In genomic region chr6:53621295-53621694, GRCm38 (mm10) we compare ENCODE assay signal across 21 mouse cellular contexts.
A peak's percentile ranks its signal among the peaks of the same experiment; 100 is the strongest.
DNase-seq lines count a peak whose midpoint lies in the region; ATAC-seq and TF ChIP-seq lines count a peak whose summit lies in the region.
"Had no signal": no experiment of that assay in that cellular context is flagged by ENCODE, and none has a peak within 500 bp of the region (broad histone marks: within the 10 kb centered on the region; RNA-seq: fewer than 3 reads in every experiment).

No protein-coding gene starts in this region.

- H3ac ChIP-seq in C2C12 (ENCODE audit: control insufficient read depth, insufficient read length, low read depth), result no peak overlapping the region

- intact Hi-C loops in heart, postnatal 14 days (cut with DNase I), result no loop called here

- no peaks in the 10 kb centered on the region for H3K9me3 ChIP-seq in stomach, postnatal 0 days (ENCODE audit: control insufficient read depth, low read length)
- H3K9me3 ChIP-seq: embryonic facial prominence, embryonic 10.5 days; embryonic facial prominence, embryonic 12.5 days; forebrain, embryonic 13.5 days; forebrain, embryonic 15.5 days had no signal

- no peaks in the 10 kb centered on the region for H3K36me3 ChIP-seq in C2C12 (ENCODE audit: control insufficient read depth, insufficient read depth)
- no peaks in the 10 kb centered on the region for H3K36me3 ChIP-seq in stomach, postnatal 0 days (ENCODE audit: control insufficient read depth, insufficient read depth, low read length)
- H3K36me3 ChIP-seq: embryonic facial prominence, embryonic 10.5 days; embryonic facial prominence, embryonic 12.5 days; forebrain, embryonic 15.5 days had no signal

- peak; percentile 81 for ATAC-seq in stomach, postnatal 0 days (ENCODE audit: low FRiP score, low TSS enrichment)
- ATAC-seq: activated CD4-positive, CD25-positive, alpha-beta regulatory T cell, adult 4 months; forebrain, embryonic 13.5 days; forebrain, embryonic 15.5 days; forebrain, postnatal 0 days; Patski had no signal

- 0 out of 2 replicates have a peak, but pooled peaks cover 2% of the 10 kb centered on the region for H3K4me1 ChIP-seq in stomach, postnatal 0 days (replicated peaks; ENCODE audit: control insufficient read depth, insufficient read depth)
- H3K4me1 ChIP-seq: embryonic facial prominence, embryonic 12.5 days had no signal

- no peaks in the 10 kb centered on the region for H3K79me3 ChIP-seq in C2C12 (ENCODE audit: low read depth)

- 46% methylated on average over 5 of the region's 5 CpGs for WGBS in stomach, postnatal 0 days

- TF ChIP-seq EP300 in stomach, postnatal 0 days (optimal IDR thresholded peaks at IDR 0.05), result no peak

- no peak overlapping the region for H3K4me2 ChIP-seq in stomach, postnatal 0 days (replicated peaks; ENCODE audit: low read depth)
- H3K4me2 ChIP-seq: embryonic facial prominence, embryonic 12.5 days; forebrain, embryonic 13.5 days; forebrain, embryonic 15.5 days had no signal

- no peak overlapping the region for H3K4me3 ChIP-seq in C2C12 (ENCODE audit: insufficient read depth, poor library complexity, severe bottlenecking)
- no peak overlapping the region for H3K4me3 ChIP-seq in stomach, postnatal 0 days (ENCODE audit: low read depth, low read length)
- H3K4me3 ChIP-seq: embryonic facial prominence, embryonic 10.5 days; embryonic facial prominence, embryonic 12.5 days; forebrain, embryonic 13.5 days; forebrain, embryonic 15.5 days had no signal

- peak; percentile 77 for DNase-seq in 3T3-L1 (ENCODE audit: low read depth, low spot score)
- no peak for DNase-seq in stomach, postnatal 0 days (ENCODE audit: low spot score)
- DNase-seq in urinary bladder, postnatal 4 days (ENCODE audit: low spot score in 2 of 2), result no peak
- DNase-seq in heart, postnatal 14 days, result no peak
- DNase-seq: adrenal gland, adult 8-10 months; adrenal gland, postnatal 14 days; adrenal gland, postnatal 36 days; B cell, adult 2 months; cerebellum, adult 11-12 months; cerebellum, adult 2 months; cerebellum, adult 9-10 months; cerebellum, postnatal 10 days; cerebellum, postnatal 25 days; forebrain, postnatal 0 days had no signal

- no peaks in the 10 kb centered on the region for H3K79me2 ChIP-seq in C2C12 (ENCODE audit: control insufficient read depth, insufficient read depth)

- H3K27me3 ChIP-seq in C2C12 (ENCODE audit: control insufficient read depth, insufficient read depth, insufficient read length), result no peaks in the 10 kb centered on the region
- no peaks in the 10 kb centered on the region for H3K27me3 ChIP-seq in stomach, postnatal 0 days (ENCODE audit: control insufficient read depth, insufficient read depth, low read length)
- H3K27me3 ChIP-seq: embryonic facial prominence, embryonic 12.5 days; forebrain, embryonic 13.5 days; forebrain, embryonic 15.5 days; Patski had no signal

- no peak overlapping the region for H3K9ac ChIP-seq in stomach, postnatal 0 days (ENCODE audit: low read length)
- H3K9ac ChIP-seq: embryonic facial prominence, embryonic 12.5 days; forebrain, embryonic 13.5 days; forebrain, embryonic 15.5 days; forebrain, postnatal 0 days had no signal

- no peak for TF ChIP-seq CTCF in C2C12 (IDR thresholded peaks at IDR 0.05; ENCODE audit: control insufficient read depth, insufficient read depth, insufficient read length)
- TF ChIP-seq CTCF in stomach, postnatal 0 days (IDR thresholded peaks at IDR 0.05; ENCODE audit: low read depth), result no peak

- H3K27ac ChIP-seq in stomach, postnatal 0 days (replicated peaks), result no peak overlapping the region
- H3K27ac ChIP-seq: embryonic facial prominence, embryonic 10.5 days; embryonic facial prominence, embryonic 12.5 days; forebrain, embryonic 13.5 days; forebrain, embryonic 15.5 days had no signal

TF ChIP-seq in C2C12, 6 proteins besides CTCF, POLR2A, EP300 and RAD21:
- TF ChIP-seq CEBPB (IDR thresholded peaks at IDR 0.05; ENCODE audit: low read depth) (no peak), FOSL1 (IDR thresholded peaks at IDR 0.05; ENCODE audit: insufficient read depth, low read length, poor library complexity, severe bottlenecking) (no peak), MAX (IDR thresholded peaks at IDR 0.05) (no peak), MYOG (IDR thresholded peaks at IDR 0.05; ENCODE audit: control insufficient read depth, extremely low read depth, insufficient read length) (no peak), USF1 (IDR thresholded peaks at IDR 0.05; ENCODE audit: low read depth) (peak; percentile 43), MYOD1 (IDR thresholded peaks at IDR 0.05; ENCODE audit: control insufficient read depth, insufficient read length, low read depth) (no peak)
